In genomic region chr11:9727810-9728490, GRCm38 (mm10) we compare ENCODE assay signal across 23 mouse cellular contexts.
"Had no signal": no experiment of that assay in that cellular context is flagged by ENCODE, and none has a peak within 500 bp of the region (broad histone marks: within the 10 kb centered on the region; RNA-seq: fewer than 3 reads in every experiment).

No protein-coding gene starts in this region.

- H3K9me3 ChIP-seq: kidney, embryonic 15.5 days; limb, embryonic 12.5 days; limb, embryonic 15.5 days; lung, embryonic 15.5 days; megakaryocyte, embryonic 14.5 days; midbrain, embryonic 10.5 days; midbrain, embryonic 13.5 days; neural tube, embryonic 13.5 days; stomach, embryonic 15.5 days had no signal

- H3K27ac ChIP-seq: kidney, embryonic 15.5 days; limb, embryonic 12.5 days; limb, embryonic 15.5 days; liver, embryonic 14.5 days; lung, embryonic 15.5 days; midbrain, embryonic 10.5 days; midbrain, embryonic 13.5 days; neural tube, embryonic 13.5 days; stomach, embryonic 15.5 days had no signal

- H3K4me2 ChIP-seq: kidney, embryonic 15.5 days; limb, embryonic 12.5 days; limb, embryonic 15.5 days; liver, embryonic 11.5 days; lung, embryonic 15.5 days; midbrain, embryonic 13.5 days; neural tube, embryonic 13.5 days; stomach, embryonic 15.5 days had no signal

- DNase-seq: kidney, postnatal 10 days; kidney, postnatal 36 days; left cerebral cortex, postnatal 4 days; liver, postnatal 0 days; lung, postnatal 14 days; retina, postnatal 1 day; right cerebral cortex, postnatal 25 days; spleen, adult 18-20 months; thymus, postnatal 25 days had no signal

- H3K4me3 ChIP-seq: kidney, embryonic 15.5 days; limb, embryonic 12.5 days; limb, embryonic 15.5 days; lung, embryonic 15.5 days; megakaryocyte, embryonic 14.5 days; midbrain, embryonic 10.5 days; midbrain, embryonic 13.5 days; myocyte; neural tube, embryonic 13.5 days; stomach, embryonic 15.5 days had no signal

- H3K4me1 ChIP-seq: kidney, embryonic 15.5 days; limb, embryonic 12.5 days; limb, embryonic 15.5 days; lung, embryonic 15.5 days; megakaryocyte, embryonic 14.5 days; midbrain, embryonic 10.5 days; midbrain, embryonic 13.5 days; neural tube, embryonic 13.5 days; stomach, embryonic 15.5 days had no signal

- H3K36me3 ChIP-seq: kidney, embryonic 15.5 days; limb, embryonic 12.5 days; limb, embryonic 15.5 days; lung, embryonic 15.5 days; midbrain, embryonic 10.5 days; midbrain, embryonic 13.5 days; neural tube, embryonic 13.5 days; stomach, embryonic 15.5 days had no signal

- H3K27me3 ChIP-seq: kidney, embryonic 15.5 days; limb, embryonic 12.5 days; limb, embryonic 15.5 days; lung, embryonic 15.5 days; megakaryocyte, embryonic 14.5 days; midbrain, embryonic 13.5 days; neural tube, embryonic 13.5 days; stomach, embryonic 15.5 days had no signal

- H3K9ac ChIP-seq: kidney, embryonic 15.5 days; limb, embryonic 12.5 days; limb, embryonic 15.5 days; liver, embryonic 14.5 days; liver, postnatal 0 days; lung, embryonic 15.5 days; midbrain, embryonic 13.5 days; neural tube, embryonic 13.5 days; stomach, embryonic 15.5 days had no signal

- ATAC-seq: inflammation-experienced regulatory T-cells, adult 6 months; liver, postnatal 0 days; midbrain, embryonic 13.5 days; midbrain, embryonic 16.5 days had no signal
